Mouse (Mus musculus) bone marrow, adult 2 months (tissue): ENCODE measurements at regions not wholly inside any gene's neighbourhood (a gene's known extent, or its start where the extent isn't known, plus 50 kb on each side); places are given as distances from the start of the nearest gene placed in this dataset.

ENCODE experiments used
- H3K27ac ChIP-seq: fragments of 200-500 bp; 2 replicates; pipeline ENCODE4 v1.5.1; 2012; ENCODE audit warnings: low read depth, mild to moderate bottlenecking, control low read depth, inconsistent platforms, low read length; ENCODE audit not compliant: control insufficient read depth, poor library complexity, insufficient read depth
- H3K4me1 ChIP-seq: fragments of 200-500 bp; 2 replicates; pipeline ENCODE4 v1.6.1; 2011; ENCODE audit warnings: low read length; ENCODE audit not compliant: control insufficient read depth, insufficient read depth
- H3K4me3 ChIP-seq: fragments of 200-500 bp; replicated peaks from 2 replicates; pipeline ENCODE3; 2011; ENCODE audit warnings: mild to moderate bottlenecking, low read depth, low read length, control low read depth; ENCODE audit not compliant: control insufficient read depth
- CTCF ChIP-seq: fragments of 200-500 bp; IDR thresholded peaks from 2 replicates; pipeline ENCODE4 v1.5.1; 2011; ENCODE audit warnings: low read length, control low read depth; ENCODE audit not compliant: control insufficient read depth, insufficient read depth
- POLR2A ChIP-seq: fragments of 200-500 bp; IDR thresholded peaks from 2 replicates; pipeline ENCODE4 v1.6.1; 2011; ENCODE audit warnings: low read depth, mild to moderate bottlenecking, control low read depth, low read length, borderline replicate concordance; ENCODE audit not compliant: control insufficient read depth
- WGBS: fragments of 180-500 bp; shearing (Covaris S2); methylation state at CpG from one replicate; pipeline ENCODE4 v1.1.7; 2018; 5-methylcytosine and 5-hydroxymethylcytosine counted together

DNA sequence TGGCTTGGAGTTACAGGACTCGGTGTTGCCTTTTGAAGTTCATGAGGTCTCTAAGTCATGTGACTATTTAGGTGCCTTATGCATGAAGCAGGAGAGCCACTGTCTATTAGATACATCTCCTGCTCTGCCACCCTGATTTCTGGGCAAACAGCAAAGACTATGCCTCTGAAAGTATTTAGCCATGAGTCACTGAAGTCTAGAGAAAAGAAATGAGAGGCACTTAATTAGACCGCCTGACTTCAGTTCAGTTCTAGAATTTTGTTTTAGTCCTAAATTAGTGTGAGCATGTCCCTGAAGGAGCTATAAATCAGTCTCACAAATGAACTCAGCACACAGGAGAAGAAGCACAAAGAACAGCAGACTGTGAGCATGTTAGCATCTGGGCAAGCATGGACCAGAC is 924.5 kb downstream of the Gsdmc2 start:
- Histone ChIP-seq H3K4me3 (no peak overlapping the region), H3K4me1 (no peaks in the 10 kb centered on the region), H3K27ac (no peak overlapping the region)
- WGBS = 75% methylated on average over 2 of the region's 2 CpGs
- TF ChIP-seq POLR2A (no peak), CTCF (no peak)

DNA sequence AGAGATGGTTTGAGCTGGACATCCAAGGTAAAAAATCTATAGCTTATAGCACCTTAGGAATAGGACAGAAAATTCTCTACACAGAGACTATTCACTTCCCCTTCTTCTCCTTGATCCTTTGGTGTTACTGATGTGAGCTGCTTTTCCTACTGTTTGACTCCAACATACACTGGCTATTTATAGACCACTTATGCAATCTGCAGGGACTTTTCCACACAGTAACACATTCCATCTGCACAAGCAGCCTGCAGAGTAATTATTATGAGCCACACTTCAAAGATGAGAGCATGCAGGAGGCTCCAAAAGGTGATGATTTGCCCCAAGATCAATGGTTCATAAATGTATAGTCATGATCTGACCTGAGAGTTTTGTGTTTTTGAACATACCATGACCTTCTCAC is 925.7 kb downstream of the Gsdmc2 start:
- no peak overlapping the region for H3K4me3 ChIP-seq
- H3K4me1 ChIP-seq = no peaks in the 10 kb centered on the region
- TF ChIP-seq CTCF (no peak), POLR2A (no peak)
- H3K27ac ChIP-seq = no peak overlapping the region

DNA sequence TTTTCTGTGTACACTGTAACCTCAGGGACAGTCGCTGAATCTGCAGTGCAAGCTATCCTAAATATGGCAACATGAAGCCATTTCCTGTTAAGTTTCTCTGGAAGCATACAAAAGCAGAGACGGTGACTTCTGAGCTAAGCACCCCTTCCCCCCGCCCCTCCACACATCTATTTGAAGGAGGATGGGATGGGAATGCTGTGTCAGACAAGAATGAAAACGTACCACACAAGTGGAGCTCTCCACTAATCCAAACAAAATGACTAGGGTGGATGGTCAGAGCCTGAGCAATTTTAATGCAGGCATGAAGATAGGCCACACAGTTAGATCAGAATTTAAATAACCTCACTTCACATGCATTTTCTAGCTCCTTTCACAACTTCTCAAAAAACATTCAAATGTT is 936.6 kb downstream of the Gsdmc2 start:
- Histone ChIP-seq H3K27ac (no peak overlapping the region), H3K4me3 (no peak overlapping the region), H3K4me1 (no peaks in the 10 kb centered on the region)
- TF ChIP-seq CTCF (no peak), POLR2A (no peak)
- WGBS = 54% methylated on average over 4 of the region's 4 CpGs

DNA sequence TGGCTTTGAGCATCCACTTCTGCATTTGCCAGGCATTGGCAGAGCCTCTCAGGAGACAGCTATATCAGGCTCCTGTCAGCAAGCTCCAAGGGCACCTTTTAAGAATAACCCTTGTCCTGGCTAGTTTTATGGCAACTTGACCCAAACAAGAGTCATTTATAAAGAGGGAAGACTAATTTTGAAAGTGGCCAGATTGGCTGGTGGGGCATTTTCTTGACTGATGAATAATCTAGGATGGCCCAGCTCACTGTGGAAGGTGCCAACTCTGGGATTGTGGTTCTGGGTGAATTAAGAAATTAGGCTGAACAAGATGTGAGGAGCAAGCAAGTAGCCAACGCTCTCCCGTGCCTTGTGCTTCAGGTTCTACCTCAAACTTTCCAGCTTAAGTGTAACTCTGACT is 937.8 kb downstream of the Gsdmc2 start:
- TF ChIP-seq POLR2A (no peak), CTCF (no peak)
- WGBS = 83% methylated on average over 2 of the region's 2 CpGs
- Histone ChIP-seq H3K4me3 (no peak overlapping the region), H3K27ac (no peak overlapping the region), H3K4me1 (no peaks in the 10 kb centered on the region)

DNA sequence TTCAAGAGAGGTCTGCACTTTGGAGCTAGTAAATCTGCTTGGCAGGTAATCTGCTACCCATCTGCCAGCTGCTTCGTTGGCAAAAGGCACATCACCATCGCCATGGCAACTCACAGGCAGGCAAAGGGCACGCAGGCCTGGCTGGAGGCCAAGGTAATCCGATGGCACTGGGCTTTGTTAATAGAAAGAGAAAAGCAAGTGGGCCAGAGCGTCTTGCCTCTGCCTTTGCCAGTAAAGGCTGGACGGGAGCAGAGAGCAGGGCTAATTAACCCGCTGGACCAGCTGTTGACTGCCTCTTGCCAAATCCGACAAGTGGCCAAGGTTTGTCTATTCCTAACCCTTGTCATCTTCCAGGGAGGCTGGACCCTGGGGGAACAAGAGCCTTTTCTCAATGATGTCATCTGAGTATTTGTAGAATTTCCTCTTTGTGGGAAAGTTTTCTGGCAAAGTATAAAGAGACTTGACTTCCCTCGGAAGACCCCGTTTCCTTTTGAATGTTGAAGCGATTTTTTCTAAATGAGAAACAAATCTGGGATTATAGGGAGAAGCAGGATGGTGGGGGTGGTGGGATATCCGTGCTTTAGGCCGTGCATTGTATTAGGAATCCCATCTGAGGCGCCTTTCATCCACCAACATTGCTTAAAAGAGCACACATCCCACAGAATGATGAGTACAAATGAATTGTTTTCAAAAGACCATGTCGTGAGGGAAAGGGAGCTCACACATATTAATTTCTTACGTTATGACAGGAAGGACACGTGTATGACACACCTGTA is 941.7 kb downstream of the Gsdmc2 start:
- 48% methylated on average over 17 of the region's 17 CpGs for WGBS
- TF ChIP-seq CTCF = no peak
- TF ChIP-seq POLR2A = no peak
- no peak overlapping the region for H3K4me3 ChIP-seq
- H3K27ac ChIP-seq = no peak overlapping the region
- H3K4me1 ChIP-seq = no peaks in the 10 kb centered on the region

DNA sequence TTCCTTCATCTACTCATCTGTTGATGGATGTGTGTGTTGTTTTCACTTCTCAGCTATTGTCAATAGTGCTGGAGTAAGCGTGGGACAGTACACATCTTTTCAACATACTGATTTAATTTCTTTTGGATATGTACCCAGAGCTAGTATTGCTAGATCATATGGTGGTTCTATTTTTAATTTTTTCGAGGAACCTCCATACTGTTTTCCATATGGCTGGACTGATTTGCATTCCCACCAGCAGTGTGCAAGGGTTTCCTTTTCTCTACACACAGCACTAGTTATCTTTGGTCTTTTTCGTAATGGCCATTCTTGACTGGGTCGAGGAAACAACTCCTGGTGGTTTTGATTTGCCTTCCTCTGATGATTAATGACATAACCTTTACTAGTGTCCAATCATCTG is 943.0 kb downstream of the Gsdmc2 start:
- Histone ChIP-seq H3K4me3 (no peak overlapping the region), H3K4me1 (no peaks in the 10 kb centered on the region), H3K27ac (no peak overlapping the region)
- whole genome bisulfite sequencing = 75% methylated on average over 4 of the region's 4 CpGs
- TF ChIP-seq CTCF (no peak), POLR2A (no peak)

DNA sequence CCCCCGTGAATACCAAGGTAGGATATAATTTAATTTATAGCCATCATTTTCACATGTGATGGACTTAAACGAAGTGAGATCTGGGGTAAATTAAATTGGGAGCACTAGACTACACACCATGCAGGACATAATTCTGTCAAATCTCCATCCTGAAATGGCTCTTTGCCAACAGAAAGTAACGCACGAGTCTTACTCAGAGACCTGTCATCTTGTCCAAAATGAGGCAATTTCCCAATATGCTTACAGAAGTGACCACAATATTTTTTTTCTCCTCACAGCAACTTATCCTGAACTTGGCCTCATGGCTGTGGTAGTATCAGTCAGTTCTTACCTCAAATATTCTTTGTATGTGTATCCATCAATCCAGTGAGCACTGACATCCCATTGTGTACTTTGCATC is 955.2 kb downstream of the Gsdmc2 start:
- TF ChIP-seq CTCF = no peak
- TF ChIP-seq POLR2A = no peak
- 55% methylated on average over 4 of the region's 4 CpGs for WGBS
- Histone ChIP-seq H3K27ac (no peak overlapping the region), H3K4me1 (no peaks in the 10 kb centered on the region), H3K4me3 (no peak overlapping the region)

DNA sequence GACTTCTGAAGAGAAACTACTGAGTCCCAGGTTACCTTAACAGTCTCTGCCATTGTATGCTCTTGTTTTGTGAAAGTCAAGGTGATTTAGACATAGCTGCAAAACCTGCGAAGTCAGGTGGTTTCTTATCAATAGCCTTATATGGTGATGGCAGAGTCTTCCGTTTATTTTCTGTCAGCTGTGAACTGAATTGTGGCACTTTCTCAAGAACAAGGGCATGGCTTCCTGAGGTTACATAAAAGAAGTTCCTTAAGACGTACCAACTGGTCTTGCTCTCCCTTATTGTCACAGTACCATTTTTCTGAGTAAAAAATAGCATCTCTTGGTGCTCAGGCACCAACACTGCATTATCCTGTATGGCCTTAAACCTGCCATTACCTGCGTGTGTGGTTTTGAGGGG is 959.6 kb downstream of the Gsdmc2 start:
- H3K4me1 ChIP-seq = no peaks in the 10 kb centered on the region
- TF ChIP-seq CTCF = no peak
- H3K4me3 ChIP-seq = no peak overlapping the region
- WGBS = 48% methylated on average over 4 of the region's 4 CpGs
- no peak overlapping the region for H3K27ac ChIP-seq
